Mouse (Mus musculus) MEL (cell line): ENCODE data around the gene Eef2k. TPM values are rescaled to one million over a fixed set of nuclear protein-coding genes. Genes with fewer than 3 reads are reported as not detected.

Experiments
- DNase-seq: peaks from one replicate; pipeline ENCODE4 v3.0.0; 2011; ENCODE audit warnings: low read depth, low spot score
- H3K27ac ChIP-seq: 2 replicates; pipeline ENCODE4 v1.5.1; 2012; ENCODE audit warnings: low read depth, mild to moderate bottlenecking, control low read depth, low read length, moderate library complexity; ENCODE audit not compliant: control insufficient read depth
- H3K27me3 ChIP-seq, 2 experiments: fragments of 150-350 bp in 1 of 2; sonication (generic) in 1 of 2; 2 replicates each; pipeline ENCODE4 v1.6.1; 2012; ENCODE audit warnings: low read length in 2 of 2, mild to moderate bottlenecking in 2 of 2, improper control_type of control experiment in 1 of 2, moderate library complexity in 1 of 2; ENCODE audit not compliant: insufficient read depth in 2 of 2, control insufficient read depth in 1 of 2
- H3K36me3 ChIP-seq, 2 experiments: 2 replicates each; pipeline ENCODE4 v1.6.1; 2012 to 2014; ENCODE audit warnings: low read length in 2 of 2, improper control_type of control experiment in 1 of 2, inconsistent platforms in 1 of 2, mild to moderate bottlenecking in 1 of 2; ENCODE audit not compliant: insufficient read depth in 2 of 2, control insufficient read depth in 1 of 2
- H3K4me1 ChIP-seq, 2 experiments: fragments of 150-350 bp in 1 of 2; sonication (generic) in 1 of 2; 2 replicates each; pipeline ENCODE4 v1.6.1; 2012; ENCODE audit warnings: low read length in 2 of 2, improper control_type of control experiment in 1 of 2, mild to moderate bottlenecking in 1 of 2; ENCODE audit not compliant: insufficient read depth in 2 of 2, control insufficient read depth in 1 of 2
- H3K4me3 ChIP-seq, 2 experiments: fragments of 150-350 bp in 1 of 2; sonication (generic) in 1 of 2; 2 replicates each; pipeline ENCODE4 v1.5.1; 2012; ENCODE audit warnings: low read depth in 2 of 2, low read length in 2 of 2, mild to moderate bottlenecking in 2 of 2, moderate library complexity in 2 of 2, control low read depth in 1 of 2, improper control_type of control experiment in 1 of 2; ENCODE audit not compliant: control insufficient read depth in 1 of 2, insufficient read depth in 1 of 2
- H3K79me2 ChIP-seq: 2 replicates; pipeline ENCODE4 v1.6.1; 2012; ENCODE audit warnings: mild to moderate bottlenecking, low read length, moderate library complexity; ENCODE audit not compliant: control insufficient read depth, poor library complexity, insufficient read depth
- H3K9ac ChIP-seq: 2 replicates; pipeline ENCODE4 v1.6.1; 2012; ENCODE audit warnings: low read depth, mild to moderate bottlenecking, control low read depth, low read length, moderate library complexity; ENCODE audit not compliant: control insufficient read depth, poor library complexity, severe bottlenecking
- H3K9me3 ChIP-seq: fragments of 150-350 bp; sonication (generic); replicated peaks from 2 replicates; pipeline ENCODE4 v1.6.1; 2012; ENCODE audit warnings: mild to moderate bottlenecking, low read length, improper control_type of control experiment, moderate library complexity; ENCODE audit not compliant: insufficient read depth
- CHD1 ChIP-seq: IDR thresholded peaks from 2 replicates; pipeline ENCODE4 v1.6.1; 2012; ENCODE audit warnings: low read depth, mild to moderate bottlenecking, inconsistent platforms, low read length, improper control_type of control experiment
- CHD2 ChIP-seq: IDR thresholded peaks from 2 replicates; pipeline ENCODE4 v1.6.1; 2011; ENCODE audit warnings: low read length, improper control_type of control experiment
- CTCF ChIP-seq, 3 experiments: IDR thresholded peaks in 2 of 3; conservative IDR thresholded peaks in 1 of 3; 2 replicates each; pipeline ENCODE4 v1.5.1; 2011 to 2012; ENCODE audit warnings: low read length in 3 of 3, low read depth in 2 of 3, mild to moderate bottlenecking in 2 of 3, improper control_type of control experiment in 1 of 3, inconsistent platforms in 1 of 3, mixed read lengths in 1 of 3, moderate library complexity in 1 of 3; ENCODE audit not compliant: control insufficient read depth in 1 of 3, insufficient read depth in 1 of 3, poor library complexity in 1 of 3, severe bottlenecking in 1 of 3
- E2F4 ChIP-seq: IDR thresholded peaks from 2 replicates; pipeline ENCODE4 v1.6.1; 2011; ENCODE audit warnings: low read depth, low read length, improper control_type of control experiment, borderline replicate concordance
- ELF1 ChIP-seq: IDR thresholded peaks from 2 replicates; pipeline ENCODE4 v1.6.1; 2014; ENCODE audit warnings: low read depth, mild to moderate bottlenecking, inconsistent platforms, low read length, improper control_type of control experiment, moderate library complexity
- EP300 ChIP-seq, 2 experiments: IDR thresholded peaks; 2 replicates each; pipeline ENCODE4 v1.6.1; 2011; ENCODE audit warnings: improper control_type of control experiment in 2 of 2, low read length in 2 of 2, low read depth in 1 of 2, mild to moderate bottlenecking in 1 of 2
- GATA1 ChIP-seq: IDR thresholded peaks from 2 replicates; pipeline ENCODE4 v1.6.1; 2011; ENCODE audit warnings: low read depth, low read length, improper control_type of control experiment
- JUND ChIP-seq: IDR thresholded peaks from 2 replicates; pipeline ENCODE4 v1.6.1; 2011; ENCODE audit warnings: low read depth, mild to moderate bottlenecking, improper control_type of control experiment, low read length
- MEF2A ChIP-seq: IDR thresholded peaks from 2 replicates; pipeline ENCODE4 v1.6.1; 2014; ENCODE audit warnings: low read depth, mild to moderate bottlenecking, inconsistent platforms, low read length, improper control_type of control experiment; ENCODE audit not compliant: poor library complexity, insufficient replicate concordance, severe bottlenecking; ENCODE audit errors: extremely low read depth
- MXI1 ChIP-seq: IDR thresholded peaks from 2 replicates; pipeline ENCODE4 v1.6.1; 2011; ENCODE audit warnings: mild to moderate bottlenecking, low read depth, low read length, improper control_type of control experiment
- MYB ChIP-seq: IDR thresholded peaks from 2 replicates; pipeline ENCODE4 v1.6.1; 2011; ENCODE audit warnings: mild to moderate bottlenecking, low read depth, low read length, improper control_type of control experiment
- NELFE ChIP-seq: IDR thresholded peaks from 2 replicates; pipeline ENCODE4 v1.6.1; 2011; ENCODE audit warnings: low read depth, low read length, improper control_type of control experiment
- NRF1 ChIP-seq: IDR thresholded peaks from 2 replicates; pipeline ENCODE4 v1.6.1; 2014; ENCODE audit warnings: low read depth, mild to moderate bottlenecking, inconsistent platforms, low read length, improper control_type of control experiment, moderate library complexity; ENCODE audit not compliant: poor library complexity, insufficient read depth, severe bottlenecking
- POLR2A ChIP-seq, 2 experiments: IDR thresholded peaks; 2 replicates each; pipeline ENCODE4 v1.6.1; 2011 to 2012; ENCODE audit warnings: low read length in 2 of 2, mild to moderate bottlenecking in 2 of 2, control low read depth in 1 of 2, improper control_type of control experiment in 1 of 2, low read depth in 1 of 2, moderate library complexity in 1 of 2; ENCODE audit not compliant: control insufficient read depth in 1 of 2, insufficient read depth in 1 of 2, poor library complexity in 1 of 2
- POLR2AphosphoS5 ChIP-seq: IDR thresholded peaks from 2 replicates; pipeline ENCODE4 v1.6.1; 2012; ENCODE audit warnings: low read depth, borderline replicate concordance, mild to moderate bottlenecking, inconsistent platforms, low read length, moderate library complexity, mixed read lengths
- RAD21 ChIP-seq: IDR thresholded peaks from 2 replicates; pipeline ENCODE4 v1.6.1; 2011; ENCODE audit warnings: mild to moderate bottlenecking, low read depth, low read length, improper control_type of control experiment
- SMC3 ChIP-seq: IDR thresholded peaks from 2 replicates; pipeline ENCODE4 v1.6.1; 2011; ENCODE audit warnings: low read depth, low read length, improper control_type of control experiment
- TBP ChIP-seq: IDR thresholded peaks from 2 replicates; pipeline ENCODE4 v1.8.0; 2011; ENCODE audit warnings: low read depth, low read length, improper control_type of control experiment
- TCF12 ChIP-seq: IDR thresholded peaks from 2 replicates; pipeline ENCODE4 v1.6.1; 2014; ENCODE audit warnings: low read depth, mild to moderate bottlenecking, inconsistent platforms, low read length, improper control_type of control experiment, moderate library complexity
- UBTF ChIP-seq: IDR thresholded peaks from 2 replicates; pipeline ENCODE4 v1.6.1; 2012; ENCODE audit warnings: low read depth, mild to moderate bottlenecking, inconsistent platforms, low read length, improper control_type of control experiment, moderate library complexity, borderline replicate concordance; ENCODE audit not compliant: insufficient read depth
- USF1 ChIP-seq: IDR thresholded peaks from 2 replicates; pipeline ENCODE4 v1.6.1; 2014; ENCODE audit warnings: low read depth, mild to moderate bottlenecking, inconsistent platforms, low read length, improper control_type of control experiment, moderate library complexity
- USF2 ChIP-seq, 2 experiments: IDR thresholded peaks; 2 replicates each; pipeline ENCODE4 v1.6.1; 2011 to 2012; ENCODE audit warnings: improper control_type of control experiment in 2 of 2, low read length in 2 of 2, borderline replicate concordance in 1 of 2, inconsistent platforms in 1 of 2, low read depth in 1 of 2, mild to moderate bottlenecking in 1 of 2; ENCODE audit not compliant: insufficient read depth in 1 of 2
- ZC3H11A ChIP-seq: IDR thresholded peaks from 2 replicates; pipeline ENCODE4 v1.6.1; 2012; ENCODE audit warnings: low read depth, mild to moderate bottlenecking, inconsistent platforms, low read length, improper control_type of control experiment
- ZKSCAN1 ChIP-seq: IDR thresholded peaks from 2 replicates; pipeline ENCODE4 v1.6.1; 2012; ENCODE audit warnings: low read depth, mild to moderate bottlenecking, inconsistent platforms, low read length, improper control_type of control experiment, moderate library complexity
- polyA plus RNA-seq, 2 experiments: library from polyadenylated mRNA; stranded (reverse) in 1 of 2; unstranded in 1 of 2; fragments of >175 nt in 1 of 2; fragments of >200 nt in 1 of 2; gene quantifications; 2 replicates each; pipeline versions ENCODE4 v1.2.1 to v1.2.4; 2012; ENCODE audit warnings: low replicate concordance in 2 of 2, low read depth in 1 of 2; ENCODE audit not compliant: insufficient read length in 2 of 2, insufficient read depth in 1 of 2, missing spikeins in 1 of 2
- total RNA-seq: library from RNA; depleted of rRNA; stranded (reverse); fragments of 300-350 nt; gene quantifications from 2 replicates; pipeline ENCODE4 v1.2.3, GENCODE M21; 2012

The Eef2k gene
- total and polyA plus RNA-seq, 3 experiments: 56.2 to 69.2 TPM; not detected in 1

DNA sequence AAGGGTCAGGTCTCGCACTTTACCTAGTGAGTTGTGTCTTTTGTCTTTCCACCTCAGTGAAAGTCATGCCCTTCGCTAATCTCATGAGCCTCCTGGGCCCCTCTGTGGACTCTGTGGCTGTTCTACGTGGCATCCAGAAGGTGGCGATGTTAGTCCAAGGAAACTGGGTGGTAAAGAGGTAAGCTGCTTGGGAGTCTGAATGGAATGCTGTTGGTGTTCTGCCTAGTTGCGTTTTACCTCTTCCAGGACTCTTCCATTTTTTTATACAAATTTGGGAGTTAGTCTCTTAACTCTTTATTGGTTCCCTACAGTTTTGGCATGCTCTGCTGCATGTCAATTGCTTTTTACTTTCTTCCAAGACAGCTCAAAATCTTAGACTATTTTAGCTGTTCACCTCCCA lies 92.1 kb downstream of the Eef2k start:
- Histone ChIP-seq H3K4me3 (no peak overlapping the region), H3K27me3 (no peaks in the 10 kb centered on the region), H3K79me2 (no peaks in the 10 kb centered on the region), H3K27ac (no peak overlapping the region), H3K9ac (no peak overlapping the region), H3K9me3 (no peaks in the 10 kb centered on the region), H3K36me3 (peaks cover 0 to 22% of the 10 kb centered on the region in 2 experiments; a peak in 3 of 4 replicates), H3K4me1 (peaks cover 0 to 5% of the 10 kb centered on the region in 2 experiments; a peak in 1 of 4 replicates)
- peak; percentile 74 for DNase-seq
- TF ChIP-seq RAD21 (peak; percentile 84), EP300 (IDR thresholded peaks at IDR 0.05; ENCODE audit: low read depth in 1 of 2, low read length in 2 of 2) (no peak), ELF1 (no peak), CTCF (IDR thresholded peaks at IDR 0.05 in 2 of 3, conservative IDR thresholded peaks at IDR 0.05 in 1 of 3; ENCODE audit: control insufficient read depth in 1 of 3, insufficient read depth in 1 of 3, low read depth in 2 of 3, low read length in 3 of 3, poor library complexity in 1 of 3, severe bottlenecking in 1 of 3) (peak; percentile 73 to 88 (median 79)), SMC3 (peak; percentile 81), TBP (no peak), NRF1 (no peak), POLR2A (IDR thresholded peaks at IDR 0.05; ENCODE audit: control insufficient read depth in 1 of 2, insufficient read depth in 1 of 2, low read depth in 1 of 2, low read length in 2 of 2, poor library complexity in 1 of 2) (no peak), ZC3H11A (peak; percentile 80)

DNA sequence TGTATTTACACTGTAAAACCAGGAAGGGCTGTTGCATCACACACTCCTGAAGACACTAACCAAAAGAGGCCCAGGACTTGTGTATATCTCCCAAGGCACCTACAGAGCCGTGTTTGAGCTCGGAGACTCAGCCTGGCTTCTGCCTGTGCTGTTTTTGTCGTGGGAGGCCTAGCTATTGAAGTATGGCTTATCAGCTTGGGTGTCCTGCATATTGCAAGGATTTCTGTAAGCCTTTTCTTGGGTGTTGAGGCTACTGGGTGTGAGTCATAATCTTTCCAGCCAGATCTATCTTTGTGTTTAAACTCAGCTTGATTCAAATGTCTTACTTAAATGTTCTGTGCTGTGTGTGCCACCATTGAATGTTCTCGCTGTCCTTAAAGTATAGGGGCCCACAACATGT lies 93.9 kb downstream of the Eef2k start:
- H3K4me1 ChIP-seq: peaks cover 0 to 5% of the 10 kb centered on the region in 2 experiments; a peak in 1 of 4 replicates
- no peak overlapping the region for H3K27ac ChIP-seq
- TF ChIP-seq EP300 (IDR thresholded peaks at IDR 0.05; ENCODE audit: low read depth in 1 of 2, low read length in 2 of 2): no peak
- no peak for TF ChIP-seq GATA1
- no peak for TF ChIP-seq CHD2
- no peak overlapping the region for H3K9ac ChIP-seq
- no peaks in the 10 kb centered on the region for H3K79me2 ChIP-seq
- H3K9me3 ChIP-seq: no peaks in the 10 kb centered on the region
- peaks cover 0 to 23% of the 10 kb centered on the region in 2 experiments; a peak in 3 of 4 replicates for H3K36me3 ChIP-seq
- no peak for DNase-seq
- H3K4me3 ChIP-seq: no peak overlapping the region
- H3K27me3 ChIP-seq: no peaks in the 10 kb centered on the region

GRCm38 (mm10) chr7:120938206-120938605 lies 95.6 kb downstream of the Eef2k start:
- Histone ChIP-seq H3K4me1 (peaks cover 0 to 5% of the 10 kb centered on the region in 2 experiments; a peak in 1 of 4 replicates), H3K9ac (no peak overlapping the region), H3K9me3 (no peaks in the 10 kb centered on the region), H3K79me2 (no peaks in the 10 kb centered on the region), H3K27ac (no peak overlapping the region), H3K36me3 (peaks cover 0 to 25% of the 10 kb centered on the region in 2 experiments; a peak in 3 of 4 replicates), H3K27me3 (no peaks in the 10 kb centered on the region), H3K4me3 (no peak overlapping the region)
- TF ChIP-seq MXI1: no peak
- TF ChIP-seq POLR2A (IDR thresholded peaks at IDR 0.05; ENCODE audit: control insufficient read depth in 1 of 2, insufficient read depth in 1 of 2, low read depth in 1 of 2, low read length in 2 of 2, poor library complexity in 1 of 2): no peak
- no peak for TF ChIP-seq POLR2AphosphoS5
- no peak for TF ChIP-seq CHD2
- TF ChIP-seq USF2 (IDR thresholded peaks at IDR 0.05; ENCODE audit: borderline replicate concordance in 1 of 2, insufficient read depth in 1 of 2, low read depth in 1 of 2, low read length in 2 of 2): no peak
- TF ChIP-seq MEF2A: no peak
- no peak for TF ChIP-seq NELFE
- no peak for TF ChIP-seq MYB
- no peak for TF ChIP-seq UBTF
- no peak for TF ChIP-seq ZKSCAN1
- no peak for TF ChIP-seq USF1
- TF ChIP-seq JUND: no peak
- no peak for TF ChIP-seq E2F4
- TF ChIP-seq TCF12: no peak
- no peak for TF ChIP-seq CHD1
- DNase-seq: no peak
